Mouse (Mus musculus): ENCODE data around the gene Skor1.

Gene Skor1

GRCm38 (mm10) chr9:63097204-63097603, 51.6 kb downstream of the Skor1 start:
- intact Hi-C loops (cut with DNase I): no loop called here

GRCm38 (mm10) chr9:63094030-63094429, 54.7 kb downstream of the Skor1 start:
- intact Hi-C loops (cut with DNase I): no loop called here

- intact Hi-C loops (cut with DNase I): no loop called here
Observed at GRCm38 (mm10) chr9:63092567-63092966, 56.2 kb downstream of the Skor1 start.

- intact Hi-C loops (cut with DNase I): no loop called here
Observed at GRCm38 (mm10) chr9:63091971-63092528, 56.7 kb downstream of the Skor1 start.

- intact Hi-C loops (cut with DNase I): no loop called here
Observed at GRCm38 (mm10) chr9:63091101-63091921, 57.5 kb downstream of the Skor1 start.

GRCm38 (mm10) chr9:63089141-63089540, 59.6 kb downstream of the Skor1 start:
- intact Hi-C loops (cut with DNase I): no loop called here

Data from adrenal gland (tissue).